Mouse (Mus musculus) lung, postnatal 14 days (tissue): Measurements from ENCODE around the gene Ank3.

Source experiments
- DNase-seq: peaks from one replicate; pipeline ENCODE4 v3.0.0; 2021

The Ank3 gene

DNA sequence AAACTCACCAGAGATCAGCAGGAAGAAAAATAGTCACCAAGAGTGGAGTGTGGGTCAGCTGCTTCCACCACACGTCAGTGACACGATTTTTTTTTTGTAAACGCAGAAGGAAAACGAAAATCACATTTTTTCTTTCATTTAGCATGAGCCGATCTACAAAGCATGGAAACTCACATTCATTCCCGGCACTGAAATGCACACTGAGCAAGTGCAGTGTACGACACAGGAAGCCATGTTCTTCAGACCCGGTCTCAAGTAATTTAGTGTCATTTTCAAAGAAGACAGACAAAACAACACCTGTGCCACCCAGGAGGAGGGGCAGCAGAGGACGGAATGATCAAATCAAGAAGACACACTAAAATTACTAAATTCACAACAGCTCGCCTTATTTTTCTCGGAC lies 625.3 kb downstream of the Ank3 start:
- DNase-seq = no peak

DNA sequence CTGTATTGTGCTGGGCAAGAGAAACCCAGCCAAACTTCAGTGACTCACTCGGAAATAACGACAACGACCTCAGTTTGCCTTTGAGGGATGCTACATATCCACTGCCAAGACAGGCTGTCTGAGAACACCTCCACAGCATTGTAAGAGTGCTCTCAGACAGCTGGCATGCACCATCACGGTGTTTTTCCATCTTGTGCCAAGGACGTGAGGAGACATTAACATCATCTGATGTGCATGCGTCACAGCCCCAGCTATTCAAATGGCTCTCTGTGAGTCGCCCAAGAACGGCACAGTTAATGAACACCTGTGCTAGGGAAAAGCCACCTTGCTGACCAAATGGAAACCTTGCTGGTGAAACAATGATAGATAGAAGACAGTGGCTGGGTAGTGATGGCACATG lies 633.4 kb downstream of the Ank3 start:
- no peak for DNase-seq

DNA sequence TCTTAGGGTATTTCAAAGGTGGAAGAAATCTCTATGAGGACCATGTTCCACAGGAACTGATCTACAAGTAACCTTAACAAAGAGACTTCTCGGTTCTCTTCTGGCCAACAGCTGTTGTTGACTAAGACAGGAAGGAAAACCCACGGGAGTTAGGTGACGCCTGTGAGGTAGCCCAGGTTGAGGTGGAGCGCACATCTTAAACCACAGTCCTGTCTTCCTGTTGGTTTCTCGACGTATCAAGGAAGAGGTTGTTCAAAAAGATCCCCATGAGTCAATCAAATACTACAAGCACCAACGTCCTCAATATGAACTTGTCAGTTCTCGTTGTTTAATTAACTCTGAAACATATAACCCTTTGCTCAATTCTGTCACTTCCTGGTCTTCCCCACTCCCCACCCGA lies 634.4 kb downstream of the Ank3 start:
- DNase-seq = no peak

GRCm38 (mm10) chr10:70033856-70034255 lies 635.3 kb downstream of the Ank3 start:
- DNase-seq = no peak

DNA sequence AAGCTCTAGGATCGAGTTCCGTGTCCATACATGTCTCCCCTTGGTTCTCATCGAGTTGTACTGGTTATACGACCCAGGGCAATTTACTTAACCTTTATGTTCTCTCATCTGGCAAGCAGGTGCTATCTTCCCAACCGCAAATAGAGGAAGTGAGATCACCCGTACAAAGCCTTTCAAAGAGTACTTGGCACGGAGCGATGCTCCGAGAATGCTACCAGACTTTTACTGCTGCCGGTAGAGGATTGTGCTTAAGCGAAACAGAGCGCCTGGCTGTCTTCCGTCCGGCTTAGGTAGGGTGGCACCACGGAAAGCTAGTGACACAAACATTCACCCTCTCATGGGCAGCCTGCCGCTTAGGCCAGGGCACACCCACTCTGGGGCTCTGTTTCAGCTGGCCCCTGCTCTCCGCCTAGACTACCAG lies 641.3 kb downstream of the Ank3 start:
- no peak for DNase-seq

GRCm38 (mm10) chr10:70041562-70041961 lies 643.0 kb downstream of the Ank3 start:
- DNase-seq = no peak

- no peak for DNase-seq
Observed at GRCm38 (mm10) chr10:70045722-70046121, 647.1 kb downstream of the Ank3 start.

GRCm38 (mm10) chr10:70049771-70050170 lies 651.2 kb downstream of the Ank3 start:
- DNase-seq = no peak

GRCm38 (mm10) chr10:70055291-70055690 lies 656.7 kb downstream of the Ank3 start:
- DNase-seq = no peak

DNA sequence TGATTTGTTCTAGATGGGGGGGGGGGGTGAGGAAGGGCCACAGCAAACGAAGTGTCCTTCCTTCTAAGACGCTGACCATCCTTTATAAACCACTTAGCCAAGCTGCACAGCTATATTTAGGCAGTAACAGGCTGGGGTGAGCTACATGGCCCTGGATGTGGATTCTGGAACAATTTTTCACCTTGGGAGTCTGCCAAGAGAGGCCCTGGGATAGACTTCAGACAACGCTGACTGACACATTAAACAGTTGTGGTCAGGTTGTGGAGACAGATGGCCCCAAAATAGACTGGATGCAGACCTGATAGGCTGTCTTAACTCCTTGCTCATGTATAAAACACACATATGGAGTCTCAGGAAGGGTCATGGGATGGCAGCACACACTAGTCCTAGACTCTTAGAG lies 658.5 kb downstream of the Ank3 start:
- peak; percentile 73 for DNase-seq

DNA sequence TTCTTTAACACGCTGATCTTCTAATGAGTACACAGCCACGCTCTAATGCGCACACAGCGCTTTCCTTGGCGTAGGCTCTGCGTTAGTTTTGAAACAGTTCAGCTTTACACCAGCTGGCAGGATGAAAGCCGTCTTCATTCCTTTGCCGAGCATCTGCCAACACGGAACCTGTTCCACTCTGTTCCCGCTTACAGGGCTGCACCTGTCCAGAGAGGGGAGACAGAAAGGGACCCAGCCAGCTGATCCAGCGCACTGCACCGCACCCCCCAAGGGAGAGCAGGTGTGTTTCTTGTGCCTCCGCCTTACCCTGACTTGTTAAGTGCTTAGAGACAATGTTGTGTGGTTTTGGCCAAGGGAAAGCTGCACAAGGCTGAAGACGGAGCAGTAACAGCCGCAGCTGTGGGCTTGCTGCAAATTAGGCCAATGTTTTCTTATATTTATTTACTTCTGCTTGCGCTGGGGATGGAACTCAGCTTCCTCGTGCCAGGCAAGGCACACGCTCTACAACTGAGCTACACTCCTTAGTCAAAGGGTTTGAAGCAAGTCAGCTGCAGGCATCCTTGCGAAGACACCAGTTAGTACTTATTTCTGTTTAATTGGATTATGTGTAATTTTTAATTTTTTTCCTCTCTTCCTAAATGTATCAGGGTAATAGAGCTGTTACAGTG lies 661.6 kb downstream of the Ank3 start:
- peak; percentile 30 for DNase-seq

DNA sequence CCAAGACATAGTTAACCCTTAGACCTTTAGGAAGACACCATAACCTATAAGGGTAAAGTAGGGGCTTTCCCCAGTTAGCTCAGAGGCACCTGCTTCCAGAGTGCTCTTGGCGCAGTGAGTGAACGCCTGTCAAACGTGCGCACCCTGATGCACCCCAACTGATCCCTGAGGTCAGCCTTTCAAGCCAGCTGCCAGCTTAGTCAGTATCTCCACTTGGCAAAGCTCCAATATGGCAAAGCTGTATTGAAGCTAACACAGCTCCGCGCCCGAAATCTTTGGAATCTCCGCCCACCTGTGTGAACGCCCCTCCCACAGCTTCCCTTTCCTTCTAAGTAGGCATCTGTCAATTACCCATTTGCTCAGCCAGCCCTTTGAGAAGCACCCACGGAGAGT lies 662.1 kb downstream of the Ank3 start:
- DNase-seq = no peak

- DNase-seq = no peak
Observed at GRCm38 (mm10) chr10:70063881-70064555, 665.4 kb downstream of the Ank3 start.

- DNase-seq = no peak
Observed at GRCm38 (mm10) chr10:70065191-70065590, 666.6 kb downstream of the Ank3 start.

DNA sequence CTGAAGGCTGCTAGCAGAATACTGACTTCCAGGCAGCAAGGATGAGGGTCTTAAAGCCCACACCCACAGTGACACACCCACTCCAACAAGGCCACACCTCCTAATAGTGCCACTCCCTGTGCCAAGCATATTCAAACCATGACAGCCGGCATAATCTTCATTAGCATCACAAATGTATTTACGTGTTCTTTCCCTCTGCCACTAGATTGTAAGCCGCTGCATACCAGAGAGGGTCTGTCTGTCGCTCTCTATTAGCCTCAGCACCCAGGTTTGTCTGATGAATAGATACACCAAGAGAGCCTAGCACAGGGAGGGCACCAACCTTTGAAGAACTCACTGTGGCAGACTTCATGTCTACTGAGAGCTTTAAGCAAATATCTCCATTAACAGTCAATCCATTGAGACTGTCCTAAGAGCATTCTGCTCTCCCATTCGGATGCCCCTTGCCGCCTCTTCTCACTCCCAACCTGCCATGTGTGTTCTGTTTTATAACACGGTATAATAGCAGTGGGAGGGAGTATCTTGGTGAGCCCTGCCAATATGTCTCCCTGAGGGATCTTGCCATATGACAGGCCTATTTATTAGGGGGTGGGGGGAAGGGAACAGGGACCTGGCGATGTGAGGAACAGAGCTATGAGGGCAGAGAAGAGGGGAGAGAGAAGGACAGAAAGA lies 668.1 kb downstream of the Ank3 start:
- DNase-seq = no peak

- peak; percentile 16 for DNase-seq
Observed at GRCm38 (mm10) chr10:70067169-70068115, 668.9 kb downstream of the Ank3 start.

GRCm38 (mm10) chr10:70069321-70069720 lies 670.7 kb downstream of the Ank3 start:
- DNase-seq = no peak

- no peak for DNase-seq
Observed at GRCm38 (mm10) chr10:70071334-70071733, 672.8 kb downstream of the Ank3 start.
